Mouse (Mus musculus): Measurements from ENCODE around the gene Slc2a8.

DNA sequence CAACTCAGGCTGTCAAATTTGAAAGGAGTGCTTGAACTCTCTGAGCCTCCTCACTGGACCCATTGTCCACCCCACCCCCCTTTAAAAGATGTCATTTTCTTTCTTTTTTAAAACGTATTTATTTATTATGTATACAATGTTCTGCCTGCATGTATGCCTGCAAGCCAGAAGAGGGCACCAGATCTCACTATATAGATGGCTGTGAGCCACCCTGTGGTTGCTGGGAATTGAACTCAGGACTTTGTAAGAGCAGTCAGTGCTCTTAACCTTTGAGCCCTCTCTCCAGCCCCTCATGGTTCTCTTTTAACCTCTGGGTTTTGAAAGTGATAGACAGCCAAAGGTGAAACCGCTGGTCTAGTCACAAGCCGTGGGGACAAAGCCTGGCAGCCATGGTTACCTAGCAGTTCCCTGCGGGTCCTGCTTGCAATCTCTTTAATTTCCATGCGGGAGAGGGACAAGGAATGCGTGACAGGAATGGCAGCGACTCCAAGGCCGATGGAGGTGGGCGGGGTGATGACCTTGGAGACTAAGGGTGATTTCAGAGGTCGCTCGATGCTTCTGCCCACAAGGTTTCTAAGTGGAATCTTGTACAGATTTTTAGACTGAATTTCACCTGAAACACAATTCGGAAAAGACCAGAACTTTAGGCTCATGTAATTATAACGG lies 8.4 kb upstream of the Slc2a8 start:
- no peak for TF ChIP-seq GATA1 (IDR thresholded peaks at IDR 0.05; ENCODE audit: borderline replicate concordance, low read length)
- no peak for TF ChIP-seq FLI1 (IDR thresholded peaks at IDR 0.05; ENCODE audit: low read length)
